Mouse (Mus musculus) skeletal muscle tissue, adult 2 months (tissue): ENCODE data around the gene Tapbp.
"Not testable (repeated sequence)": the region's sequence is repeated elsewhere in the genome, so short reads cannot be mapped to it uniquely, and the experiment has no call there.

Source experiments
- DNase-seq: peaks from one replicate; pipeline ENCODE4 v3.0.0-alpha.2; 2012; ENCODE audit warnings: low read depth, low spot score

Tapbp gene

DNA sequence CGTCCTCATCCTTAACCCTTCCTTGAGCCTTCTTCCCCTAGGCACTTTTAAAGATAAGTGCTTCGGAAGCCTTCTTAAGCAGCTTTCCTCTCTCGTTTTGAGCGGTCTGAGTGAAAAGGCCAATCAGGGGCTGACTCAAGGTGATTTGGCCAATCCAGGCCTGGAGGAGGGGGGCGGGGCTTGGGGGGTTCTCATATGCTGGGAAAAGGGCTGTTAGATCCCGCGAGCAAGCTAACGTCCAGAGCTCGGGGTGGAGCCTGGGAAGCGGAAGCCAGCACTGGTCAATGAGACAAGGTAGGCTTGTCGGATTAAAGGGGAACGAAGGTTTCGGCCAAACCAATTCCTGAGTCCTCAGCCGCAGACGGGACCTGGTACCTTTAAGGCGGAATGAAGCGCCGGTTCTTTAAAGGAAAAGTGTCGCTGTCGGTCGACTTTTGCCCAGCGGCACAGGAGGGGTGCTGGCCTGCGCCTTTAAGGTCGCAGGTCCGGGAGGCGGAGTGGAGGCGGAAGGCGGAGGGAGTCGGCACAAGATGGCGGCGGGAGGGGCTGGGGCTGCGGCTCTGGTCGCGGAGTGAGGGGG lies at the start of gene Tapbp, which contains the start of gene Zbtb22:
Gene Tapbp, plus strand, starts transcription at position 229 of the 580 bp plus-strand sequence.
Gene Zbtb22, plus strand, starts transcription at position 234 of the 580 bp plus-strand sequence.
- peak; percentile 98 for DNase-seq

DNA sequence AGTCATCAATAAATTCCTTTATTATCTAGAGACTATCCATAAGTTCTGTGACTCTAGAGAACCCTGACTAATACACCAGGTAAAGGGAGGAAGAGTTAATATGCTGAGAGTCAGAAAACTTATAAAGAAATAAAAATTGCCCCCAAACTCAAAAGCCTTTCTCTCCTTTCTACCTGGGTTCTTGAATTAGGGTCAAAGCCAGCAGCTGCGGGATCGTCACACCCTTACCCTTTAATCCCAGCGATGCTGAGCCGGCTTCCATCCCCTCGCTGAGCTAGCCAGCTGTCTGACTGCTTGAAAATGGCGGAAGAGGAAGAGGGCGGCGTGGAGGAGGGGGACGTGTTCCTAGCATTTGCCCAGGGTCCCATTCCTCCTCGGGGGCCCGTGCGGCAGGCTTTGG lies 42.2 kb upstream of the Tapbp start, which contains the start of gene Gm7029:
Gene Gm7029, plus strand, starts transcription at position 301 of the 400 bp plus-strand sequence.
- DNase-seq: not testable (repeated sequence)

DNA sequence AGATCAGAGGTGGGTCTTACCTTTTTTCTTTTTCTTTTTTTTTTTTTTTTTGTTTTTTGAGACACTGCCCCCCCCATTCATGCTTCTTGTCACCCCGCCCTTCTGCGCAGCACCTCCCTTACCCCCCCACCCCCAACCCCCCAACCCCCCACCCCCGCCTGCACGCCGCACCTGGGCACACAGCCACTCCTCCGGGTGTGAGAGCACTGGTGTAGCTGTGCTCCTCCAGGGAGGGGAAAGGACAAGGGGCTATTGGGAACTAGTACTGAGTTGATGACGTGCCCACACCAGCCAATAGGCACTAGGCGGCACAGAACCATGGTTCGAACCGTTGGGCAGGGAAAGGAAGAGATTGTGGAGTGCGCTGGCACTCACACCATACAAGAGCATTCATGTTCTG lies 41.3 kb upstream of the Tapbp start:
- no peak for DNase-seq

DNA sequence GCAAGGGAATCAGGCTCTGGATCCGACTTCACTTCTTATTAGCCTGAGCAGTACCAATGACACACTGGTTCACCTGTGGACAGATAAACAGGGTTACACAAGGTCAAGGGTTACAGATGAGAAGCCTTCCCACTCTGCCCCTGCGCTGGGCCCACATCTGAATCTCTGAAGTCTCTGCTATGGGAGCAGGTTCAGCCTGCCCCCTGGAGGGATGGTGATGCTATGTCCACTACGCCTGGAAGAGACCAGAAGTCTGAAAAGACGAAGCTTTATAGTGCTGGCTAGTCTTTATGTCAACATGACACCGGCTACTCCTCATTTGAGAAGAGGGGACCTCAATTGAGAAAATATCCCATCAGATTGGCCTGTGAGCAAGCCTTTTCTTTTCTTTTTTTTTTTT lies 39.9 kb upstream of the Tapbp start:
- DNase-seq: not testable (repeated sequence)

DNA sequence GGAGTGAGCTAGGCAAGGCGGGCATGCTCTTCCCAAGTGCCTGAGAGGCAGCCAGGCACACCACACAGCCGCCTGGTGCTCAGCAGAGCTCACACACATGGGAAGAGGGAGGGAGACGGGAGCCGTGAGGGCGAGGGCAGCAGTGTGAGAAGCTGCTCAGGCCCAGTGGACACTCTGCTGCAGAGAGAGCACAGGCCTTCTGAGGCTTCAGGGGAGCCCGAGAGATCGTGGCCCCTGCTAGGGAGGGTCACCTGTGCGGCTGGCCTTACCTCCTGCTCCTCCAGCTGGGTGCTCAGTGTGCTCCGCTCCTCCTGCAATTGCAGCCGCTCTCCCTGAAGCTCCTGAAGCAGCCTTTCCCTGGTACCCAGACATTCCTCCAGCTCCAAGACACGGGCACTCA lies 31.4 kb upstream of the Tapbp start:
- DNase-seq: not testable (repeated sequence)

DNA sequence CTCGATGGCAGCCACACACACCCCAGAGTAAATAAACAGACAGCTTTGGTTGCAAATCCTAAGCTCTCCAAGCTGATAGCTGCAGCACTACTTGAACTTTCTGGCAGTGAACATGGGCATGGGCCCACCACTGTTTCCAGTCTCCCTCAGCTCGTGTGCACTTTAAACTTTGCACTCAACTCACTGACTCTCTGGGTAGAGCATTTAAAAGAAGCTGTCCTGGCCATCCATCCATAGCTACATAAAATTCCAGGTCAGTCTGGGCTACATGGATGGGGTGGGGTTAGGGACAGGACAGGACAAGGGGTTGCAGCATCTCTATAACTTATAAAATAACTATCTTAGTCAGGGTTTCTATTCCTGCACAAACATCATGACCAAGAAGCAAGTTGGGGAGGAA lies 27.9 kb upstream of the Tapbp start:
- DNase-seq: not testable (repeated sequence)

DNA sequence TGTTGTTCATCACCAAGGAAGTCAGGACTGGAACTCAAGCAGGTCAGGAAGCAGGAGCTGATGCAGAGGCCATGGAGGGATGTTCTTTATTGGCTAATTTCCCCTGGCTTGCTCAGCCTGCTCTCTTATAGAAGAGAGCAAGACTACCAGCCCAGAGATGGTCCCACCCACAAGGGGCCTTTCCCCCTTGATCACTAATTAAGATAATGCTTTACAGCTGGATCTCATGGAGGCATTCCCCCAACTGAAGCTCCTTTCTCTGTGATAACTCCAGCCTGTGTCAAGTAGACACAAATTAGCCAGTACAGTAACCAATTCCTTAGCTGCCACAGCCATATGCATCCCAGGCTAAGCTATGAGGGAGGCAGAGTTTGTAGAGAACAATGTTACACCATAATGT lies 27.5 kb upstream of the Tapbp start:
- not testable (repeated sequence) for DNase-seq

DNA sequence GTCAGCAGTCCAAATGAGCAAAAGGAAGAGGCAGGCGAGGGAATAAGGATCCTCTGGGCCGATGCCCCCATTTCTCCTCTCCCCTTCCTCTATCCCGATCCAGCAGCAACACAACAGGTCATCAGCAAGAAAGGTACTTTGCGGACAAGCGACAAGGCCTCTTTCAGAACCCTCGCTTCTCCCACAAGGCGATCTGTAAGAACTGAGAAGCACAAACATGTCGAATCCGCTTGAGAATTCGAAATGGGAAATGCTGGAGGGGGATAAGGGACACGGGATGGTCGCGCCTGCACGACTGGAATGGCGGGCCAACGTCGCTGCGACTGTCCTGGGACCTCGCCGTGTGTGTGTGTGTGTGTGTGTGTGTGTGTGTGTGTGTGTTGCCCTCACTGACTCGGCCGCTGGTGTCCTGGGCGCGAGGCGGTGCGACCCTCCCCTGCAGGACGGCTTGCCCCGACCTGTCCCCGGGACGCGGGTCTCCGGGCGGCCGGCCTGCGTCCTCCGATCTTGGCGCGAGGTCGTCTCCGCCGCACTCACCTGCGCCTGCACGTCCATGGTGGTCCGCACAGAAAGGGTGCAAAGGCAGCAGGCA lies 25.7 kb upstream of the Tapbp start:
- DNase-seq: not testable (repeated sequence)

DNA sequence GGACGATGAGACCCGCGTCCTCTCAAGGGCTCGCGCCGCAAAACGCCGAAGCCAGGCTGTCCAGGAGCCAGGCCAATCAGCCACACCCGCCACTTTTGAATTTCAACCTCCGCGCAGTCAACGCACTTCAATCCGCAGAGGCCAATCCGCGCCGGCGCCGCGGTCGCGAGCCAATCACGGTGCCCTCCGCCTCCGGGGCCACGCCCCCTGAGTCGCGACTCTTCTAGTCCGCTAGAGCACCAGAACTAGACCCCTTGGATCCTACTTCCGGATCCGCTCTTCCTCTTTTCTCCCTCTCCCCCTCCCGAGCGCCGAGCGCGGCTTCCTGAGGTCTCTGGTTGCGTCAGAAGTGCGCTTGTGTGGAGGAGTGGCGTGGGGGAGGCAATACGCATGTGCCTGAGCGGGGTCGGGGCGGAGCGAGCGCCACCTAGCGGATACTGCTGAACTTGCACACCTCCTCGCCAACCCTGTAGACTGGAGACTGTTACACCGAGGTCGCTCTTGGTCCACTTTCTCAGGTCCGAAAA lies 25.1 kb upstream of the Tapbp start, which contains the start of gene Kifc1:
Gene Kifc1, minus strand, starts transcription at position 129 of the 527 bp plus-strand sequence.
- DNase-seq: peak; percentile 100

DNA sequence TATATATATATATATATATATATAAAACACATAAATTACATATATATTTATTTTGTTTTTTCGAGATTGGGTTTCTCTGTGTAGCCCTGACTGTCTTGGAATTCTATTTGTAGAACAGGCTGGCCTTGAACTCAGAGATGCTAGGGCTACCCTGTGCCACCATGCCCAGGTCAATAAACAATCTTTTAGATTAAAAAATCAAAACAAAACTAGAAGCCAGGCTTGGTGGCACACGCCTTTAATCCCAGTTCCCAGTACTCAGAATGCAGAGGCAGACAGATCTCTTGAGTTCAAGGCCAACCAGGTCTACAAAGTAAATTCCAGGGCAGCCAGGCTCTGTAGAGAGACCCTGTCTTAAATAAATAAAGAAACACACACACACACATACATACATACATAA lies 24.3 kb upstream of the Tapbp start:
- no peak for DNase-seq

DNA sequence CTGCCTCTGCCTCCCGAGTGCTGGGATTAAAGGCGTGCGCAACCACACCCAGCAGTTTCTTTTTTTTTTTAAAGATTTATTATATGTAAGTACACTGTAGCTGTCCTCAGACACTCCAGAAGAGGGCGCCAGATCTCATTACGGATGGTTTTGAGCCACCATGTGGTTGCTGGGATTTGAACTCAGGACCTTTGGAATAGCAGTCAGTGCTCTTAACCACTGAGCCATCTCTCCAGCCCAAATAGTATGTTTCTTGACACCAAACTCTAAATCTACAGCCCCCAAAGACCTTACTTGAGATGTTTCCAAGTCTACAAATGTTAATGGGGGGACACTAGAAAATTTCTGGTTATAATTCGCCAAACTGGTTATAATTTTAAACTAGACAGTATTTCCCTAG lies 23.8 kb upstream of the Tapbp start:
- DNase-seq: not testable (repeated sequence)

DNA sequence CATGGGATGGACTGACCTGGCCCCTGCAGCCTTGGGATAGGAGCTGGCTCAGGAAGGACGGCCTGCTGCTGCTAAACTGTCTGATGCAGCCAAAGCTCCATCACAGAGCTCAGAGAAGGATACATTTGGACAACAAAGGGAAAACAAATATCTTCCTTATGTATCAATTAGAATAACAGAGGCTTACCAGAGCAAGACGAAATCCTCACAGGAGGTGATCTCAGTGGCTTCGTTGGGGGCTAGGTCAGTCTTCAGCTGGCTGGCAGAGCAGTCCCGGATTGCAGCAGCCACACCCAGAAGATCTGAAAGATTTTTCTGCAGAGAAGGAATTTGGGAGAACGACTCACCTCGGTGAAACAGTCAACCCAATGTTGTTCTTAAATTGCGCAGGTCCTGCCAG lies 23.3 kb upstream of the Tapbp start:
- DNase-seq: no peak

DNA sequence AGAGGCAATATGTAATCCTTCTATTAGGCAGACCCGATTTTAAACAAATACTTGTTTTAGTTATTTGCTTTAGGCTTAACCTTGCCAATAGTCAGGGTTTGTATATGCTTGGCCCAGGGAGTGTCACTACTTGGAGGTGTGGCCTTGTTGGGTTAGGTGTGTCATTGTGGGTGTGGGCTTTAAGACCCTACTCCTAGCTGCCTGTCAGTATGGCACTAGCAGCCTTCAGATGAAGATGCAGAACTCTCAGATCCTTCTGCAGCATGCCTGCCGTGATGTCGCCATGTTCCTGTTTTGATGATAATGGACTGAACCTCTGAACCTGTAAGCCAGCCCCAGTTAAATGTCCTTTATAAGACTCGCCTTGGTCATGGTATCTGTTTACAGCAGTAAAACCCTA lies 22.7 kb upstream of the Tapbp start:
- not testable (repeated sequence) for DNase-seq

DNA sequence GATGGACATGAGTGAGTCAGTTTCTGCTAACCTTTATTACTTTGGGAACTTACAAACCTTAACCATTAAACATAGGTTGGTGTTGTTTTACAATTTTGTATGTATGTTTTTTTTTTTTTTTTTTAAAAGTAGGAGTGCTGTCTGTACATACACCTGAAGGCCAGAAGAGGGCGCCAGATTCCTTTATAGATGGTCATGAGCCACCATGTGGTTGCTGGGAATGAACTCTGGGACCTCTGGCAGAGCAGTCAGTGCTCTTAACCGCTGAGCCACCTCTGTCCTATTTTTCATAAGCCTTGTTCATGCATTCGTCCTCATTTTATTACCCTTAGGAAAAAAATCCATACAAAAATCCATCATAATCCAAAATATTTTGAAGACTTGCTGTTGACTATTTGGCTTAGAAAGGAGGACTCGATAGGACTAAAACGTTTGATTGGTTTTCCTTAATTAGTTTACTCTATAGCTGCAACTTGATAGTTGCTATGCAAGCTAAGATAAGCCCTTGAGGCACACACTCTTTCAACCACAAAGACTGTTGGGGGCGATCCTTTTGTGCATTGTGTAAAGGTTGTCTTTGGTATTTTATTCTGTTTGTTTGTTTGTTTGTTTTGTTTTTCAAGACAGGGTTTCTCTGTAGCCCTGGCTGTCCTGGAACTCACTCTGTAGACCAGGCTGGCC lies 18.4 kb upstream of the Tapbp start:
- DNase-seq: no peak

DNA sequence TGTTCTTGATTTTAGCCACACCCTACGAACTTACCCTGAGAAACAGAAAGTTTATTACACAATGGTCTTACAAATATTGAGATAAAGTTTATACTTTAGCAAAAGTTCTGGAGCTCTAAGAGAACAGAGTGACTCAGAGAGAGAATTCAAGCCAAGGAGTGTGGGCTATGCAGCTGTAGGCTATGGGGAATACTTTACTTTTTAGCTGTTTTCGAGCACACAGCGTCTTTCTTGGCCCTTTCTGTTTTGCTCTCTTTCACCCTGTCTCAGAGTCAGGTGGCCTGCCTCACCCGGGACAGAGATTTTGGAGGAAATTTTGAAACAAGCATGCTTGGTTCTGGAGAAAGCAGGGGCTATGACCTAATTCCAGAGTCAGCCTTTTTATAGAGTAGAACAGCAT lies 17.5 kb upstream of the Tapbp start:
- DNase-seq: not testable (repeated sequence)

DNA sequence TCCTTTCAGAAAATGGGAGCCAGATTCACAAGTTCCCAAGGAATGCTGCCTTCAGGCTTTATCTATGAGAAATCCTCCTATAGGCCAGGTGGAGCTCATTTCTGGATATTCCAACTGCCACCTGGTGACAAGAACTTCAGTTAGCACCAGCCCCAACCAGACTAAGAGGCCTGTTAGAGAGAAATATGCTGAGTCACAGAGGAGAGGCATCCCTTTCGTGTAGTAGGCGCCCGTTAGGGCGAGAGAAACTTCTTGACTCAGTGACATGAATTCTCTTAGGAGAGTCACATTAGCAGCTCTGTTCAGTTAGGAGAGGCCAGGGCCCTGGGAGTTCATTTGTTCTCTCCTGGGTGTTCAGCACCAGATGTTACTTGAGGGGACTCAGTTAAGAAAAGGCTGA lies 16.1 kb upstream of the Tapbp start:
- no peak for DNase-seq

DNA sequence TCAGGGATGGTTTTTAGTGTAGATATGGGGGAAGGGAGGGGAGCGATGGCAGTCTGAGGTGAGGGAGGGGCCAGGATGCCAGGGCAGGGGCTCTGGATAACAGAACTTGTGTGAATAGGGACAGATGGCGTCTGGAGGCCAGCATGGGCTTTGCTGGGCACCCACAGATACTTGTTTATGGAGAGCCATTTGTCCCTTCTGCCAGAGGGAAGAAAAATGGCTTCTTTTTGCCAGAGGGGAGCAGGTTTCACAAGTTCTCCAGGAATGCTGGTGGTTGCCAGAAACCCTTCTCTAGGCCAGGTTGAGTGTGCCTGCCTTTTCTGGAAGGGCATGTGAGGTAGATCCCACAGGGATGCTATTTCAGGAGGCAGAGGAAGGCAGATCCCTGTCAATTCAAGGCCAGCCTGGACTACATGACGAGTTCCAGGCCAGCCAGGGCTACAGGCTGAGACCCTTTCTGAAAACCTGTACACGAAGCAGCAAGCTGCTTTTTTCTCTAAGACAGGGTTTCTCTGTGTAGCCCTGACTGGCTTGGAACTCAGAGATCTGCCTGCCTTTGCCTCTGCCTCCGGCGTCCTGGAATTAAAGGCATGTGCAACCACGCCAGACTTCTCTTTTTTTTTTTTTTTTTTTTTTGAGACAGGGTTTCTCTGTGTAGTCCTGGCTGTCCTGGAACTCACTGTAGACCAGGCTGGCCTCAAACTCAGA lies 15.3 kb upstream of the Tapbp start:
- no peak for DNase-seq

DNA sequence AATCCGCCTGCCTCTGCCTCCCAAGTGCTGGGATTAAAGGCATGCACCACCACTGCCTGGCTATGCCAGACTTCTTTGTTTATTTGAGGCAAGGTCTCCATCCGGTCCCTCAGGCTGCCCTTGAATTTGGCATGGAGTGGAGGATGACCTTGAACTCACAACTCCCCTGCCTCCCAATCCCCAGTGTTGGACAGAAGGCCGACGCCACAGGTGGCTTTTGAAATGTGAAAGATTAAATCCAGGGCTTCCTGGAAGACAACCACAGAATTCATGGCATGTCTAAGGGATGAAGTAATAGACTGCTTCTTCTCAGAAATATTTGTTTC lies 14.7 kb upstream of the Tapbp start:
- DNase-seq: no peak

DNA sequence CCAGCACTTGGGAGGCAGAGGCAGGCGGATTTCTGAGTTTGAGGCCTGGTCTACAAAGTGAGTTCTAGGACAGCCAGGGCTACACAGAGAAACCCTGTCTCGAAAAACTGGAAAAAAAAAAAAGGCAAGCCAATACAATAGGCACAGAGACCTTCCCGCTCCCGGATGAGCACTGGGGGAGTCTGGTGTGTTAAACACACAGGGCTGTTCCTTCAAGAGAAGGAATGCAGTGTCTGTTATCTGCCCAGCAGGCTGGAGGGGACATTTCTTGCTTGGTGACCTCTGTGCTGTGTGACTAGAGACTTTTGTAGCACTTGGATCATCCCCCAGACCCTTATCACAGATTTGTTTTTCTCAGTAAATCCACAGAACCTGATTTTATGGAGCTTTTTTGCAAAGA lies 14.0 kb upstream of the Tapbp start:
- DNase-seq: no peak

DNA sequence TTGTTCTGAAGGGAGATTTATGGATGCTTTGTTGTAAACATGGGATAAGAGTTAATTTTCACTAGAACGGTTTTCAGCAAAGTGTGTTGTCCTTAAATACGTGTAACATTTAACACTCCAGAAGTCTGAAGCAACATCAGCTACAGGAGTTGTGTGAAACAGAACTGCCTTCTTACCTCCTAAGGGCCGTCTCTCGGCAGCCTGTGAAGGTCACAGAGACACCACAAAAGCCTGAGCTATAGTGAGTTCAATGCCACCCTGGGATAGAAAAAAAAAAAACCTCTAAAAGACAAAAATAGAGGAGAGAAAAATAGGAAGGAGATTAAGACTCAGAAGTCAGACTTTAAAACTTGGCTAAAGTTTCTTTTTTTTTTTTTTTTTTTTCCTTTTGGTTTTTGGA lies 13.6 kb upstream of the Tapbp start:
- DNase-seq: no peak

DNA sequence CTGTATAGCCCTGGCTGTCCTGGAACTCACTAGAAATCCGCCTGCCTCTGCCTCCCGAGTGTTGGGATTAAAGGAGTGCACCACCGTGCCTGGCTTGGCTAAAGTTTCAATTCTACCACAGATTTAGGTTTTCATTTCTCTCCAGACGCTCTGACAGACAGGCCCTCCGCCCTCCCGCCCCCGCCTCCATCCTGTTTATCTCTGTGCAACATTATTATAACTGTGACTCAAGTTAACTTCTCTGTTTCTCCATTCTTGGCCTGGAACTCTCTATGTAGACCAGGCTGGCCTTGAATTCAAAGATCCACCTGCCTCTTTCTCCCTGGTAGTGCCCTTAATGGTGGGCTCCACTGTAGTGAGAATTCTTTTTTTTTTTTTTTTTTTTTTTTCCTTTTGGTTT lies 13.2 kb upstream of the Tapbp start:
- DNase-seq: no peak
